Mouse (Mus musculus) heart, postnatal 4 days (tissue): ENCODE measurements around the gene Bri3bp. TPM values are rescaled to one million over a fixed set of nuclear protein-coding genes. Genes with fewer than 3 reads are reported as not detected.
"Not testable (repeated sequence)": the region's sequence is repeated elsewhere in the genome, so short reads cannot be mapped to it uniquely, and the experiment has no call there.

Experiments used
- DNase-seq: peaks from one replicate; pipeline ENCODE4 v3.0.0; 2021
- microRNA-seq, 2 experiments: library from miRNA; unstranded; fragments of <30 nt; microRNA quantifications; one replicate each; pipeline ENCODE4 v1.2.0; 2021 to 2022
- total RNA-seq, 2 experiments: library from RNA; stranded (reverse); gene quantifications; 2 replicates each; pipeline ENCODE4 v1.2.3; 2021

Bri3bp gene
- total RNA-seq, 2 experiments from 2014 or later: 55.8 to 56.3 TPM

DNA sequence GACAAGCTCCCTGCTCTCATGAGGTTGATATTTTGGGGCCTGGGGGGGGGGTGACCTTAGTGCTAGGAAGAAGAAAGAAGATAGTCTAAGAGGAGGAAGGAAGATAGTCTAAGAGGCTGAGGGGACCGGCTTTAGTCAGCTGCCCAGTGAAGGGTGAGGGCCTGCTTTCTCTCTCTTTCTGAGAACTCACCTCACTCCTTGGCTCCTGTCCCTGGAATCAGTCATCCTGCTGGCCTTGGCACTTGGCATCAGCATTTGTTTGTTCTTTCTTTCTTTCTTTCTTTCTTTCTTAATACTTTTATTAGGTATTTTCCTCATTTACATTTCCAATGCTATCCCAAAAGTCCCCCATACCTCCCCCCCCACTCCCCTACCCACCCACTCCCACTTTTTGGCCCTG, 44.7 kb downstream of the Bri3bp start:
- no peak for DNase-seq

DNA sequence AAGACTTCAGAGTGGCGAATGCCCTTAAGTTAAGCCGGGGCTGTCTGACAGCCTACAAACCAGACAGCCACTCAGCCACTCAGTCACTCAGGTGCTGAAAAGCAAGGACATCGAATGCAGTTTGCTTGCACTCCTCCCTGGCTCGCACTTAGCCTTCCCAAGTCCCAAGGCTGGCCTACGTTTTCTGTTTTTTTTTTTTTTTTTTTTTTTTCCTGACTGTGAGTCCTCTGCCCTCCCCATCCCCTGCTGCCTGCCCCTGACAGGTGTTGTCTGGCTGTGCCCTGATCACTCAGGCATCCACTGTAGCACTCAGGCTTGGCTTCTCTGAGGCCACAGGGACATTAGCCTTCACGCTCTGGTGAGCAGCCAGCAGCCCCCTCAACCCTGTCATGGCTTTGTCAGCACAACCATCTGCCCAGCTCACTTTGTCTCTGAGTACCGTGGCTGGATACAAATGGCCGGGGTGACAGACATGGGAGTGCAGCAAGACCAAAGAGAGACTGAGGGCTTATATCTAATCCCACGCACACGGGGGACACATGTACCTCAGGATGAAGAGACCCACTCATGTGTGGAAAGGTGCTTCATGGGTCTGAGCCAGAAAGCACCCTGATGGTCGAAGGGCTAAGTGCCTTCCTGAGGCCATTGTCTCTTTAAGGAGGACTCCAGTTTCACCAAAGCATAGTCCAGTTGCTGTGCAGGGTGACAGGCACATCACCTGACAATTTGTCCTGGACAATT, 46.2 kb downstream of the Bri3bp start:
- no peak for DNase-seq

DNA sequence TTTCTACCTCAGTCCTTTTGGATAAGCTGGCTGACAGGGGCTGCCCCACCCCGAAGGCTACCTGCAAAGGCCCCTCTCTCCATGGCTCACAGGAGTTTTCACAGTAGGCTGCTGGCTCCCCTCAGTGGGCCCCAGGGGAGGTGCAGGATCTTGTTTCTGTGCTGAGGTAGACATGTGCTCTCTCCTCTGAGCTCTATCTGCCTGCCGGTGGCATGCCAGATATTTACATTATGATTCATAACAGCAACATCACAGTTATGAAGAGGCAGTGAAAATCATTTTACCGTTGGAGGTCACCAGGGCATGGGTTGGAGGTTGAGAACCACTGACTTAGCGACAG, 46.7 kb downstream of the Bri3bp start:
- DNase-seq: peak; percentile 22

DNA sequence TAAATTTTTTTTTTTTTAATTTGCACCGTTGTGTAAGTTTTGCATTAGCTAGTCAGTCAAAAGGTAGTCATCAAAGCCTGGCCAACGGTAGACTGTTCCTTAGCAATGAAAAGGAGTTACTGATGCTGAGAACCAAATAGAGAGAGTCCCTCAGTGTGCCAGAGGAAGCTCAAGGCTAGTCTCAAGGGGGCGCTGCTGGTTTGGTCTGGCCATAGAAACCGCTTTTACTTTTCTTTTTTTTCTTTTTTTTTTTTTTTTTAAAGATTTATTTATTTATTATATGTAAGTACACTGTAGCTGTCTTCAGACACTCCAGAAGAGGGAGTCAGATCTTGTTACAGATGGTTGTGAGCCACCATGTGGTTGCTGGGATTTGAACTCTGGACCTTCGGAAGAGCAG, 47.6 kb downstream of the Bri3bp start:
- DNase-seq: not testable (repeated sequence)

DNA sequence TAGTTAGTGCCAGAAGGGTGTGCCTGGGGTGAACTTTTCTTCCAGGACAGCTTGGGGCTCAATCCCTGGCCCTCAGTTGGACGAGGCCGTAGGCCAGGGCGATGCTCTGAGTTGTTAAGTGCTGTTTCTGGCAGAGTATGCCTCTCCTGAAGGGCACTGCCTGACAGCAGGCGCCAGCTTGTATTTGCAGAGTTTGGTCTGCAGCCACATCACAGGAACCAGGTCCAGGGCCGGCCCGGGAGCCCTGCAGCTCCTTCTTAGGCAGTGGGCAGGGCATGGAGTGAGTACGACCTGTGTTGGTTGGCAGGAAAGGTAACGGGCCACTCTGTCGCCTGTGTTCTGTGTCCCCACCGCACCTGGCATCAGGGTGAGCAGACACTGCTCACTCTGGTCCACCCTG, 49.7 kb downstream of the Bri3bp start:
- DNase-seq: peak; percentile 33

DNA sequence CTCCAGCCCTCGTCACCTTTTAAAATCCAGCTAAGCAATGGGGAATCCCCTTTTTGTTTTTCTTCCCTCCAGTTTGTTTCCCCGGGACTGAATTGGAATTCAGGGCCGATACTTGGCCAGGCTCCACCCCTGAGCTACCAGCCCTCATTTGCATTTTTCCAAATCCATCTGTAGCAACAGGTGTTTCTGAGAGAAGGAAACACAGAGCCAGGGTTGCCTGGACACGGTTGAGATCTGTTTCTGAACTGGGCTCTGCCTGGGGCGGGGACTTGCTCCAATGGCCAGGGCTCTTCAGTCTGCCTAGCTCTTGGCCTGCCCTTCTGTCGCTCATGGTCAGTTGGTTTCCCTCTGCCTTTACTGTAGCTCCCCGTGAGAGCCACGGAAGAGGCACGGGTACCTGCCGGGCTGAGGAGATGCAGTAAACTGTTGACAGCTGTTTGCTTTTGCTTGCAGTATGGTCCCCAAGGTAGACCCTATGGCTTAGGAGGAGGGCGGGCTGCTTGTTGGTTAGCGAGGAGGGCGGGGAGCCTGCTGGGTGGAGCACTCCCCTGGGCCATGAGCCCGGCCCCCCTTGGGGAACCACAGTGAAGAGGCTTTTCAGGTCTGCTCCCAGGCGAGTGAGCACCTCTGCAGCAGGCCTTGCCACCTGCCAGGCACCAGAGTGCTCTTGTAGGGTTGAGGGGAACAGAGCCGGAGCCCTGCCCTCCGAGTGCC, 51.2 kb downstream of the Bri3bp start:
- no peak for DNase-seq

DNA sequence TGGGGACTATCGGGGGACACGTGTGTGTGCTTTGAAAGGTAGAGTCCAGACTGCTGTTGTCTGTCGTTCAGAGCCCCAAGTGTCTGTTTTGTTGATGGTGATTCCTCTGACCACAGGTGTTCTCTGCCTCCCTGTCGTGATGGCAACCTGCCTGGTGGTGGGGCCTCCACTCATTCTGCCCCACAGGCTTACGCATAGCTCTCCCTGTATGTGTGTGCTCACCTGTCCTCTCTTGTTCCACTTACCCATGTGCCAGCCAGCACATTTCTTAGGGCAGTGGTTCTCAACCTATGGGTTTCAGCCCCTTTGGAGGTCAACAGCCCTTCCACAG, 51.7 kb downstream of the Bri3bp start:
- no peak for DNase-seq

DNA sequence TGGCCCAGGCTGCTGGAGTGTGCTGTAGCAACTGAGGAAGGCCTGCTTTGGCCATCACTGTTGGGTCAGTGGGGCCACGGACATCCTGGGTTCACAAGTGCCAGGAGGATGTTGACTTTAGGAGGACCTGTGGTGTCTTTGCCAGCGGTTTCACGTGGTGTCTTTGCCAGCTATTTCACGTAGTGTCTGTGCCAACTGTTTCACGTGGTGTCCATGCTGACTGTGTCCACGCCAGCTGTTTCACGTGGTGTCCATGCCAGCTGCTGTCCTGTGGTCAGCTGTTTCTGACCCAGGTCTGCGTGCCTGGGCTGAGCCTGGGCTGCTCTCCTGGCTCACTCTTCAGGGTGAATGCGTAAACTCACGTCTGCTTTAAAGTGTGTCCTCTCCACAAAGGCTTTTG, 54.3 kb downstream of the Bri3bp start:
- DNase-seq: no peak

DNA sequence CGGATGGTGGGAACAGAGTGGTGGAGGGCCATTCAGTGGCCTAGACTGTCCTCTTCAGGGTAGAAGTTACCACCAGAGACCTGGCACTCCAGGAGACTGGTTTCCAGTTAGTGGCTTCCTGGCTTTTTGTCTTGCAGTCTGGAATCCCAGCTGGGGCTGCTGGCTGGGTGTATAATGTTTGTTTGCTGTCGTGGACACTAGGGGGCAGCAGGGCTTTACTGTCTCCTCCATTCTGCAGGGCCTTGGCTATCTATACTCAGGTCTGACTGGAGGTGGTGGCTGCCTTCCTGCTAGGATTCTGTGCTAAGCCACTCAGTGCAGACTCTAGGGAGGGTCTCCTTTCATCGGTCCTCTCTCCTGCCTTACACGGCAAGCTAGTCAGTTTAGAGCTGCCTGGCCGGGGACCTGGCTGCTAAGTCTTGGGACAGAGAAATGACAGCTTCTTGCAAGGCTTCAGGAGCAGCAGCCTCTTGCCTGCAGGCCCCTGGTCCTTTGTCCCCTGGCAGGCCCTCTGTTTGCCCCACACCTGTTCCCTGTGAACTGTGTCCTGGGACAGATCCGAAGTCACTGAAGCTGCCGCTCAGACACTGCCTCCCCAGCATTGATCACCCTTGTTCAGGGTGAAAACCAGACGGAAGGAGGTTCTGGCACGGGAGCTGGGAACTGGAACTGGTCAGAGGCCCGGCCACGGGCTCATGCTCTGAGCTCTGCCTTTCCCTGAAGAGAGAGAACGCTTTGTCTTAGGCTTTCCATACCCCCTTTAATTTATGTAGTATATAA, 56.6 kb downstream of the Bri3bp start:
- peak; percentile 68 for DNase-seq

DNA sequence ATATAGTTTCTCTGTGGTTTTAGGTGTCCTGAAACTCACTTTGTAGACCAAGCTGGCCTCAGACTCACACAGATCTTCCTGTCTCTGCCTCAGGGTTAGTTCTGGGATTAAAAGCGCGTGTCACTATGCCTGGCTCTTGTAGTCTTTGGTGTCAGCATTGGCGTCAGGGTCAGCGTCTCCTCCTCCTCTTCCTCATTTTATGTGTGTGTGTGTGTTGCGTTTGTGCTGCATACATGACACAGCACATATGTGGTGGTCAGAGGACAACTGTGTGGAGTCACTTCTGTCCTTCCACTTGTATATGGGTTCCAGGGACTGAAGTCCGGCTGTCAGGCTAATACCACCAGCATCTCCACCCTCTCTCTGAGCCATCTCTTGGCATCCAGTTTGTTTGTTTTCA, 60.1 kb downstream of the Bri3bp start:
- no peak for DNase-seq

DNA sequence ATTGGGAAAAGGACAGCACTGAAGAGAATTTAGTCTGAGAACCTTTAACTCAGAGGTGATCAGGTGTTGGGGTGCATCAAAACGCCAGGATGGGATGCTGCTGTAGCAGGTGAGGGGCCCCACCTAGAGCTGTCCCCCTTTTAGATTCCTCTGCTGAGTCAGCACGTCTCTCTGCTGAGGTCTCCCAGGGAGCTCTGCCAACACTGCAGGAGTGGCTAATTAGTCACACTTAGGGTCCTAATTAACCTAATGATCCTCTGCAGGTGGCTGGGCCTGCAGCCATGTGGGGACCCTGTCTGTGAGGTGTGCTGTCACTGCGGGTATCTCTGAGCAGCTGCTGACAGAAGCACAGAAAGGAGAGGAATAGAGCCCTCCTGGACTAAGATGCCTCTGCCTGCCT, 60.8 kb downstream of the Bri3bp start:
- no peak for DNase-seq

DNA sequence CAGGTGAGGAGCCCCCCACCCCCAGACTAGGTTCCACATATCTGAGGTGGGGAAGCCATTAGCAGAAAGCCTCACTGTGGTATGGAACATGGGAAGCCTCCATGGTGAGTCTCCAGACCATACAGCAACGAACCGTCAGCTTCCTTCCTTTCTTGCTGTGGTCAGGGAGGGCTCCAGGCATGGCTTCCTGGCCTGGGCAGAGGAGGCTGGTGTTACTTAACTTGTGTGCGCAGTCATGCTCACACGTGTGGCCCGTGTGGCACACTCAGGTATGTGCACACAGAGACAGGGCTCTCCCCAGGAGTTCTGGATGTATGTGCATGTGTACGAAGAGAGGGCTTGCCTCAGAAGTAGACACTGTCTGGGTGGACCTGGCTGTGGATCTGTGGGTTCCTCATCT, 62.3 kb downstream of the Bri3bp start:
- DNase-seq: no peak

DNA sequence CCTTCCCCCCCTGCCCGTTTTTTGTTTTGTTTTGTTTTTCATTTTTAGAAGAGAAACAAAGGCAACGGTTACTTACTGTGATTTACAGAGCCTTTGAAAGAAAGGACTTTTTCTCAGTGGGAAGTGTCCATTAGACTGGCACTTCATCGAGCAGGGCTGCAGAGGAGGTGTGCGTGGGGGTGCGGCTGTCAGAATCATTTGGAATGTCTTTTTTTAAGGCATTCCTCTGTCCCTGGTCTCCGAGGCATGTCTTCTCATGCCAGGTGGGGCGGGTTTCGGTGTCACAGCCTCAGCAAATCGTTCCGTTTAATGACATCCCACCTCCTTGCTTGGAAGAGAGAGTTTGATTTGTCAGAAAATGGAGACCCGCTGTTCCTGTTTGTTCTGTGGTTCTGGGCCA, 63.3 kb downstream of the Bri3bp start:
- DNase-seq: no peak

DNA sequence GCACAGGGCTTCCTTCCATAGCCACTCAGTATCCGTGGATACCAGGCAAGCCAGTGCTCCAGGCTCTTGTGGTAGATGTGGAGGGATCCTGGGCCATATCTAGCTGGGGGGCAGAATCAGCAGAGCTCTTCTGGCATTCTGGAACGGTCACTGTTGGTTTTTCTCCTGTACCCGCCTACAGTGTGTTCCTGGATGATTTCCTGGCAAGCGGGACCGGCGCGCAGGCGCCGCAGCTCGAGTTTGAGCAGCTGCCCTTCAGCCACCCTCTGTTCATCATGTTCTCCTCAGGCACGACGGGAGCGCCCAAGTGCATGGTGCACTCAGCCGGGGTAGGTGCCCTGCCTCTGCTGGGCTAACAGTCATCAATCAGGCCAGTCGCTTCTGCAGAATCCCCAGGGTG, 64.6 kb downstream of the Bri3bp start:
- DNase-seq: no peak

DNA sequence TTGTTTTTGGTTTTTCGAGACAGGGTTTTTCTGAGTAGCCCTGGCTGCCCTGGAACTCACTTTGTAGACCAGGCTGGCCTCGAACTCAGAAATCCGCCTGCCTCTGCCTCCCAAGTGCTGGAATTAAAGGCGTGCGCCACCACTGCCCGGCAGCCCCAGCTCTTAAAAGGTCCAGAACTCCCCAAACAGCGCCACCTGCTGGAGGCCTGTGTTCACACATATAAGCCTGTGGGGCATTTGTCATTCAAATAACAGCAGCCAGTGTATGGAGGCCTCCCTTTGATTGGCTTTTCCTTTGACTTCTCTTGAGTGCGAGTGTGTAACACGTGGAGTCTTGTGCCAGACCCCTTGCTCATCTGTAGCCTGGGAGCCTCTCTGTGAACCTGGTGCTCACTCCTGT, 66.2 kb downstream of the Bri3bp start:
- no peak for DNase-seq

DNA sequence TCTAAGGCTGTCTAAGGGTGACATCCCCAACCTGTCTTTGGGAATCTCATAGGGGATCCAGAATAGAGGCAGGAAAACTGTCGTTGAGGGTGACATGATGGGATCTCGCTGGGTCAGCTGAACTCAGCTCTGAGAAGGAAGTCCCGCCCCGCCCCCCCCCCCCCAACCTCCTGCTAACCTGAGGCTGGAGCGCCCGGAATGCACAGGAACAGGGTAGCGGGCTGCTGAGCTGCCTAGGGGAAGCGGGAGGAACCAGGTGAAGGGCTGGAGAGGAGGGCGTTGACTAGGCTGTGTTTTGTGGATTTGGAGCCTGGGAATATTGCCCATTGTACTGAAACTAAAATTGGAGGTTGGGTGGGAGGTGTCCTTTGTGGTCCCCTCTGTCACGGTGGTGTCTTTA, 66.6 kb downstream of the Bri3bp start:
- DNase-seq: no peak

DNA sequence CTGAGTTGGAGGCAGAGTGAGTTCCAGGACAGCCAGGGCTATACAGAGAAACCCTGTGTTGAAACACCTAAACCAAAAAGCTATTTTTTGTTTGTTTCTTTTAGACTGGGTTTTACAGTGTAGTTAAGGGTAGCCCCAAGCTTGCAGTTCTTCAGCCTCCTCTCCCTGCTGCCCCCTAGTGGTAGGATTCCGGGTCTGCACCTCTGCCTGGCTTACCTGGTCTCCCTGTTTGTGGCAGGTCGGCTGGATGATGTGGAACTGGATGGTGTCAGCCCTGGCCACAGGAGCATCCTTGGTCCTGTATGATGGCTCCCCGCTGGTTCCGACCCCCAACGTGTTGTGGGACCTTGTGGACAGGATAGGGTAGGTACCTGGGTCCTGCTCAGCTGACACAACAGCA, 68.2 kb downstream of the Bri3bp start:
- DNase-seq: peak; percentile 49

Small RNAs within 50 kb of the gene (microRNA-seq; reads per million reads assigned to microRNA genes)
- 0 reads per million in 2 experiments for gene Gm27551

Other genes with a start within 250 kb of the Bri3bp start
- gene Scarb1, start 100.5 kb upstream of the Bri3bp start, total RNA-seq: 10 to 100 TPM; 65.7 to 67.0 TPM
- gene Gm10382, start 52.2 kb upstream of the Bri3bp start, total RNA-seq: under 1 TPM; 0.21 to 0.29 TPM
- 100 to 1,000 TPM; 781 to 834 TPM for gene Ubc, start 51.4 kb upstream of the Bri3bp start, total RNA-seq
- 10 to 100 TPM; 13.6 to 14.6 TPM for gene Dhx37, start 7.4 kb upstream of the Bri3bp start, total RNA-seq
- 1 to 10 TPM; 6.6 to 6.9 TPM for gene Aacs, start 34.2 kb downstream of the Bri3bp start, total RNA-seq
- under 1 TPM in 1 of 2 experiments, not detected in 1; 0.19 TPM for gene Tmem132b, start 90.2 kb downstream of the Bri3bp start, total RNA-seq